Mouse (Mus musculus) hematopoietic stem cell, adult 5-6 weeks (primary cell): ENCODE results near the gene Cog4. TPM values are rescaled to one million over a fixed set of nuclear protein-coding genes. Genes with fewer than 3 reads are reported as not detected.

Experiments
- ATAC-seq, 2 experiments: fragments of 125-278 bp in 1 of 2; replicated peaks in 1 of 2; 2 replicates each; pipeline ENCODE4 v1.8.0; 2016 to 2017; ENCODE audit warnings: inconsistent platforms in 2 of 2, mild to moderate bottlenecking in 2 of 2, moderate number of reproducible peaks in 2 of 2, low read depth in 1 of 2, moderate TSS enrichment in 1 of 2; ENCODE audit not compliant: low FRiP score in 2 of 2, poor library complexity in 2 of 2, severe bottlenecking in 2 of 2, insufficient read depth in 1 of 2, low TSS enrichment in 1 of 2
- total RNA-seq: library from RNA; stranded (forward); fragments of 172-1452, 232-1000 nt; gene quantifications from 2 replicates; pipeline ENCODE4 v1.2.3, GENCODE M21; 2017

Cog4 gene
- 28.0 and 31.5 TPM in 2 replicates for total RNA-seq

DNA sequence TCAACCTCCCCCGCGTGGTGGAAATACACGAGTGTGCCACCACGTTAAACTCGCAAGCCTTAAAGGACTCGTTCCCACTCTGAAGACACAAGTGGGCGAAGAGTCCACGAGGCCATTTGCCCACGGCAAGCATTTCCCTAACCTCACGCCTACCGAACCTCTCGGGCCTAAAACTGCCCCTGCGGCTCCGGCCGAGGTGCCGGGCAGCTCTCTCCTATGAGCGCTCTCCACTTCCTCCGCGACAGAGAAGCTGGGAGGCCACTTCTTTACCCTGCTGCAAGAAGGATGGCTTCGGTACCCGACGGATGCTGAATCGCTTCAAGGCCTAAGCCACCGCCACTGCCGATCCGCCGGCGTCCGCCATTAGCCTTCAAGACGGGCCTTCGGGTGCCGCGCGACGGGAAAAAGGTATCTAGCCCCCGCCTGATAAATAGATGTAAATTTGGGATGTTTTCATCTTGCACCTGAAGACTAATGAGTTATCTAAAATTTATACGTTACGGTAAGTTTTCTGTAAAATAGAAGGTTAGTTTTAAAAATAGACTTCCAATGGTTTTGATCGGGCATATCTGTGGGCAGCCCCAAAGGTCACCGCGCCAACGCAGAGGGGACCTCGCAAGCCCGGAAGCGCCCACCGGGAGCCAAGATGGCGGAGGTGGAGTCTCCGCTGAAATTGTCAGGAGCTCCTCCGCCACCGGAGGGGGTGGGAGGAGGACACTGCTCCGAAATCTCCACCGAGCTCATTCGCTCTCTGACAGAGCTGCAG is at the start of gene Cog4, which contains the start of gene Sf3b3:
TSS of gene Cog4 (plus strand) at position 196 of the 766 bp plus-strand sequence.
TSS of gene Sf3b3 (minus strand) at position 383 of the 766 bp plus-strand sequence.
- ATAC-seq, result peak; percentile 90 to 92

DNA sequence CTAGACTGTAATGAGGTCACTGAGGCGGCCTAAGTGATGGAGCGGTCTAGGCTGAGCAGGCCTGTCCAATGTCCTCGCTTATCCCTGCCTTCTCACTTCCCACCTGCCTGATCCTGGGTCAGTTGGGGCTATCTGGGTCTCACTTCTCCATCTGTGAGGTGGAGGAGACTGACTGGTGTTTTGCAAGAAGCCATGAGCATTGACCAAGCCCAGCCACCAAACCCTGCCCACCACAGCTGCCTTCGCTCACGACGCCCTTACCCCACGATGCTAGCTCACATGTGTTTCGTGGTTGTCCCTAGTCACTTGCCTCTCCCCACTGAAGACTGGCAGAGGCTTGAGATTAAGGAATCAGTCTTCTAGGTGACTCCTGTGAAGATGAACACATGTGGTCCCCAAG is 49.3 kb upstream of the Cog4 start:
- ATAC-seq, result no peak

DNA sequence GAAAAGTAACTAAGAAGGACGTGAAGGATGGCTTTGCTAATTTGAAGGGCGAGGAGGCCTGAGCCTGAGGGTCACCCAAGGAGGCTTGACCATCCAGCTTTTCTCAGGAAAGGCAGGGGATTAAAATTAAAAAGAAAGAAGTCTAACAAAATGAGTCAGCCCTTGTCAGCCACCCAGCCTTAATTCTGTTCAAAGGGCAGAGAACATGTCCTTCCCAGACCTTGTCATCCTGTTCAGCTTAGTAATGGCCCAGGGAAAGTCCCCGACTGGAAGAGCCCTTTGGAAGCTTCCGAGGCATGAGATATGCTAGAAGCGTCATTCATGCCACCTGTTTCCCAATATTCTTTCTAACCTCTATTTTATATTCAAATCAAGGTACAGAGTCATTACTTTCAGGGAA is 43.4 kb upstream of the Cog4 start:
- no peak for ATAC-seq

DNA sequence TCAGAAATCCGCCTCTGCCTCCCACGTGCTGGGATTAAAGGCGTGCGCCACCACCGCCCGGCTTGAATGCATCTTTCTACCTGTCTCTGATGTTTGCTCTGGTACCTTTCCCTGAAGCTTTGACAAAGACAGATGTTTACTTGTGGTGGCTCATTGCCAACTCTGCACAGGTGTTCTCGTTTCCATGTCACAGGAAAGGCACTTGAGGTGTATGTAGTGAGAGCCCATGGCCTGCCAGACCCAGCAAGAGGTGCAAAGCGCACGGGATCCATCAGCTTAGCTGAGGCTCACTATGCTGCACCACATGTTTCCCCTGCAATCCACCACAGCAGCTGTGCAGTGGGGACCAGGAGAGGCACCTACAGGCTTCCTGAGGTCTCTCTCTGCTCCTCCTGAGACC is 42.5 kb upstream of the Cog4 start:
- no peak for ATAC-seq

DNA sequence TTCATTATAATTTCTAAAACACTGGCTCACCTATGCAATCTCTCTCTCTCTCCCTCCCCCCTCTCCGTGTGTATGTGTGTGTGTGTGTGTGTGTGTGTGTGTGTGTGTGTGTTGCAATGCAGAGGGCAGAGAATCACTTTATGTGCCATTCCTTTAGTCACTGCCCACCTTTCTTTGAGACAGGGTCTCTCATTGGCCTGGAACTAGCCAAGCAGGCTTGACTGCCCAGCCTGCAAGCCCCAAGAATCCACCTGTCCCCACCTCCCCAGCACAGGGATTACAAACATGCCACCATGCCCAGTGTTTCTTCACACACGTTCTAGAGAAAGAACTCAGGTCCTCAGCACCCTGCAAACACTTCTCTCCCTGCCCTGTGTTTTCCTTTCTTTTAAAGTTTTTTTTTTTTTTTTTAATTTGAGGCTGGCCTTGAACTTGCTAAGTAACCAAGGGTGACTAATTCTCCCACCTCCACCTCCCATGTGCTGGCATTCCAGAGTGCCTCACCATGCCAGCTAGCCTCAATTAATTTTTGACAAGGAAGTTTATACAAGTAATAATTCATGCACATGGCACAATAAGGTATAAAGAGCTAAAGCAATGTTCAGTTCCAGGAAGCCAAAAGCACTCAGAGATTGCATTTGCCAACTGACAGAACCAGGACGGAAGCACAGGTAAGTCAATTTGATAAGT is 41.4 kb upstream of the Cog4 start:
- no peak for ATAC-seq

DNA sequence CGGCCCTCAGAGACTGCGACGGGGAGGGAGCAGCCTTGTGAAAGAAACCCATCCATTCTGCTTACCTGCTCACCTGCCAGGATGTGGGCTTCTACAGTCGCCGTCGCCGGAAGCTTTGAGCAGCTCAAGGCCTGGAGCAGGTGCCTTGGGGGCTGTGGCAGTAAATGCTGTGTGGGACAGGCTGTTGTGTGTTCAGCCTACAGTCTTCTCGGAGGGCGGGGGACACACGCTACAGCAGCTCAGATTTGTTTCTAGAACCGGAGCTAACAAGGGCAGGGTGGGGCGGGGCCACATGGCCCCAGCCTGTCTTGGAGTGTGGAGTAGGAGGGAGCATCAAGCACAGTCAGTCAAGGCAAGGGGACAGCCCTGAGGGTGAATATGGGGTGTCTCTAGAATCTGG is 40.7 kb upstream of the Cog4 start, which contains the start of gene Il34:
TSS of gene Il34 (minus strand) at position 256 of the 400 bp plus-strand sequence.
- ATAC-seq, result no peak

DNA sequence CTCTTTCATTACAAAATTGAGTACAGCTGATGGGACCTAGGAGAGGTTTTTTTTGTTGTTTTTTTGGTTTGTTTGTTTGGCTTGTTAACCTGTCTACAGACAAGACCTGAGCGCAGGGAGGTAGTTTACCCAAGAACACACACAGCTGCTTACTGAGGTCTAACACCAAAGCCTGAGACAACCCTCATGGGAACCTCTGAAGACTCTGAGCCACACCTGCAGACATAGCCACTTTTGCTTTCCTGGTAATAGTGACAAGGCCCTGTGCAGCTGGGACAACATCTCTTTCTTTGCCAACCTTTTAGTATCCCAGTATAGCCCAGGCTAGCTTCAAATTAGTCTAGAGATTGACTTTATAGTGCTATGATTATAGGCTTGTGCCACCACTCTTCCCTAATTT is 40.3 kb upstream of the Cog4 start:
- no peak for ATAC-seq

DNA sequence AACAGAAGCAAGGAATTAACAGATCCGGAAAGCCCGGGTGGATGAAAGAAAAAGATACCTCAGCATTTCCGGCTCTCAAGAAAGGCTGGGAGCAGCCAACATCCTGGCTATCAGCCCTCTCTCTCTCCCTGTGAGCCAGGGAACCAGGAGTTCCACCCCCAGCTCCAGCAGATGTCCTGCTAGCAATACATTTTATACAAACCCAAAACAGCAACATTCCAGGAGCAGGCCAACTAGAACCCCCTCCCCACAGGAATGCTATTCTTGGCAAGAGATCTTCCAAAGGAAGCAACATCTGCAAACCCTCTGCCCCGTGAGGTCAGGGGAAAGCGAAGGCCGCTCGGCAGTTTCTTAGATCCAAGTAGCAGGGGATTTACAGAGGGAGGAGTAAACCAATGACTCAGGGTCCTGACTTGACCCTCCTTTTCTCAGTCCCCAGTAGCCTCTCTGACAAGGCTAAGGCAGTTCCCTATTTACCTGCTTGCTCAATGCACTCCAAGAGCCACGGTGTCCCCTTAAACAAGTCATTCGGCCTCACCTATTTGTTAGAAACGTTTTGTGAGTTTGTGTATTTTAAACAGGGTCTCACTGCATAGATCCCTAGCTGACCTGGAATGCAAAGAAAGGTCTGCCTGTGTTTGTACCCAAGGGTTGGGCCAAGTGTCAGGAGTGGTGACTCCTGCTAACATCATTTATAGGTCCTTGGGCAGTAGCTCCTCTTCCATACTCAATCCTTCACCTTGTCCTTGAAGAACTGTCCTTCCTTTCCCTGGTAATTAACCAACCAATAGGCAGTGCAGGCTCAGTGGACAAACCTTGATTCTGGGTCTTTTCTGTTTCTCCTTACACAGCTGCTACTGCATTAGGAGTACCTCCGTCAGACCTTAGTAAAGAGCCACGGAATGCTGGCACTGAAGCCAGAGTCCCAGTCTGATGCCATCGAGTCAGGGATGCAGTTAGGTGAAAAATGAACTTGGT is 37.6 kb upstream of the Cog4 start:
- ATAC-seq, result no peak

DNA sequence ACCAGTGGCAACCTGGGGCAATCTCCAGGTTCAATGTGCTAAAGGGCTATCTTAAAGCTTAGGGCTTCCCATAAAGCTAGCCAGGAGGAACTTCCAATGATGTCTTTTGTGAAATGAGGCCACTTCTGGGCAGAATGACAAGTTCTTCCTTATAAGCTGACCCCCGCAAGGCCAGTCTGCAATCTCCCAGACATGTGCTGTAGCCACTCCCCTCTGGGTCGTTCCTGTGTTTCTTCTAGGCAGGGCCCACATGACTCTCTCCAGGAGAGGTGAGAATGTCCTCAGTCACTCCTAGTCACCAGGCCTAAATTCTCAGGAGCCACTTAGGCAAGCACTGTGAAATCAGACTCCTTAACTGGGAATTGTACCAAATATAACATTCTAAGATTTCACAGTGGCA is 36.6 kb upstream of the Cog4 start:
- no peak for ATAC-seq

DNA sequence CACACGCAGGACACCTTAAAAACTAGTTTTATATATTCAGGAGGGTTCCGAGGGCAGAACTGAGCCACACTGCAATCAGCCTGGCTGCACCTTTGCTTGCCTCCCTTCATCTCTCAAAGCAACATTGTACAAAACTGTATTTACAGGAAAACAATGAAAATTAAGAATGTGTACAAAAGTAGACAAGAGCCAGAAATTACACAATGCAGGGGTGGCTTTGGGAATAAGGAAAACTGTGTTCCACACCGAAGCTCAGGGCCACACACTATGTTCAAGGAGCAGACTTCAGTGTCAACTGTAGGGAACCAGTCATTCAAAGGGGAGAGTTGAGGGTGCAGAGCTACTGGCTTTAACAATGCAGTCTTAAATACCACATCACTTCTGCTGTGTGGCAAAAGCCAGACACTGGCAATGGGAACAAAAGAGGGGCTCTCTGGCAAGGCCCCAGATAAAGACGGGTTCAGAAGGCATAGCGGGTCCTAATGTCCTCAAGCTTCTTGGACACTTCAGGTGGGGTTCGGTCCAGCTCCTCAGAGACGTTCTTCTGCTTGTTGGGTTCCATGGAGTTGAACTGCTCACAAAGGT is 35.8 kb upstream of the Cog4 start:
- no peak for ATAC-seq

DNA sequence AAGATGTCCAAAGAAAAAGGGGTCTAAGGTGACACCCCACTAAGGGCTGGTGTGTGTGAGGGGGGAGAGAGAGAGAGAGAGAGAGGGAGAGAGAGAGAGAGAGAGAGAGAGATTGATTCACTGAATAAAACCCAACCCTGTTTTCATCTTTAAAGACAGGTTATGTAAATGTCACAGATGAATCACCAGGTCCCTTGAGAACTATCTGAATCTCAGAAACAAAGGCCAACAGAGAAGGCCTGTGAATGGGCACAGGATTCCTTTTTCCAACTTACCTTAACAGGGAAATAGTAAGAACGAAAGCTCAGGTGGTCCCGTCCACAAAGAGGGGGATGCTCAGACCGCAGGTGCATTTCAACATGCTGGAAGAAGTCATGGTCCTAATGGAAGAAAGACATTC is 35.3 kb upstream of the Cog4 start:
- ATAC-seq, result no peak

DNA sequence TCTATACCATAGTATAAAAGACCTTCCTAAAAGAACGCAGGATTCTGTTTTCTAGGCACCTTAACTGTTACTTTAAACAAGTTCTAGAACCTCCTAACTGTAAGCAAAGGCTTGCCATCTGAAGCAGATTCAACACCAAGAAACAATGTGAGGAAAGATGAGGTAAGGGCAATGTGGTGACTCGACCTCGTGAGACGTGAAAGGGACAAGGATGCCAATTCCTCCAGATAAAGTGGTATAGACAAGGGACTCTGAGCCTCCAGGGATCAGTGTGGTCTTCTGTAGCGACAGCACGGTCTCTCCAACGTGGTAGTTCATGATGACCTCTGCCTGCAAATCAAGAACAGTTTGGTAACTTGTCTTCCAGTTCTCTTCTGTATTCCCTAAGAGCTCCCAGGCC is 34.6 kb upstream of the Cog4 start:
- no peak for ATAC-seq

DNA sequence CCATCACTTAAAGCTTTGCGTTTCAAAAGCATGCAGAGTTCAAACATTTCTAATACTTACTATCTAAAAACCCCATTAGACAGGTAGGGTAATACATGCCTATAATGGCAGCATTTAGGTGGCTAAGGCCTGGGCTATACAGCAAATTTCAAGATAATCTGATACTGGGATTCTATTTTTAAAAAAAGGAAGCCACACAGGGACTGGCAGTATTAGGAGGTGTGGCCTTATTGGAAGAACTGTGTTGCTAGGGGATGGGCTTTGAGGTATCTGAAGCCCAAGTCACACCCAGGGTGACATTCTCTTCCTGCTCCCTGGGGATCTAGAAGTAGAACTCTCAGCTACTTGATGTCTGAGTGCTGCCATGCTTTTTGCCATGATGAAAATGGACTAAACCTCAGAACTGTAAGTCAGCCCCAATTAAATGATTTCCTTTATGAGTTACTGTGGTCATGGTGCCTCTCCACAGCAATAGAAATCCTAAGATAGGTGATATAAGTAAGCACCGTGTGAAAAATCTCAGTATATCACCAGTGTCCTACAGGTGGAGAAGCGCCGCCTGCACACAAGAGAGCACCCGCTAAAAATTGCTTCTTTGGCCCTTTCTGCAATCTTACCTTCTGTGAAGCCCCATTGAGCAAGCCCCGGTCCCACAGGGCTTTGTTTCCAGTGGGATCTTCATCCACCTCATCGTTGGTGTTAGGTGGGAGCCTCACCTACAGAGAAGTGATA is 33.9 kb upstream of the Cog4 start:
- ATAC-seq, result no peak

DNA sequence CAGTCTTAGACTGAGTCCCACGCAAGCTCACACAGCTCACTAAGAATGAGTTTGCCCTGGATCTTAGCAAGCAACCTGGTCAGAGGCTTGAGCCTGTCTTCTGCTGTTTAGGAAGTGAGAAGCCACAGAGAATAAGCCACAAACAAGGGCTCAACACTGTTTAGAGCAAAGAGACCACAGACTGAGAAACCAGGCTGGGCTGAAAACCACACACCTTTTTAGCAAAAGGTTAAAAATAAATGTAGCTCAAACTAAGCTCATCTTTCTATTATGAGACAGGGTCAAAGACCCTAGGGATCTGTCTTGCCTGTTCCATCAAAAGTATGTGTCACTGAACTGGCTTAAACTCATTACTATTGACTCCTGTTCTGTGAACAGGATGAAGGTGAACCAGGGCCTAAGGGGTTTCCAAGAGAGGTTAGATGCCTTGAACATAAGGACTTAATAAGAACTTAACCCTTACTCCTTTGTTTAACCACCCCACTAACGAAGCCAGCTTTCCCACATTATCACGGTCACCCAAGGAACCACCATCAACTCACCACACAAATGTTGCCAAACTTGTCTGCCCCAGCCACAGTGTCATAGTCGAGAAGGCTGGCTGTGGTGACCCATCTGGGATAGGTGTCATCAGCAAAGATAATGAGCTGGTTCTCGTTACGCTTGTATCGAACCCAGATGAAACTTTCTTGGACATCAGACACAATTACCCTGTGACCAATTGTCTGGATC is 33.2 kb upstream of the Cog4 start:
- 0 out of 4 replicates have a peak, but pooled peaks have one; percentile 22 to 32 for ATAC-seq

DNA sequence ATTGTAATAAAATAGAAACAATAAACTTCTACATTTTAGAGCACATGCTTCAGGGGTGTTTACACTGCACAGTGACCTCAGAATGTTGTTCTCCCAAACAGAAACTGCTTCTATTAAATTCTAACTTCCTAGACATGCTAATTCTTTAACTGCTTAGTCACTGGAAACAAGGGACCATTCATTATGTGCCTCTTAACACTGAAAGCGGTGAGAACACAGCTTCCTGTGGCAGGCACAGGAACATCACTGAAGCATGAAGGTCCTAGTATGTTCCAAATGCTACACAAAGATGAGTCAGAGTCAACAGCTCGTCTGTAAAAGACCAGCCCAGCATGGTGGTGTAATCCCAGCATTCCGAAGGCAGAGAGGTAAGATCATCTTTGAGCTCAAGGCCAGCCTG is 31.1 kb upstream of the Cog4 start:
- ATAC-seq, result no peak

DNA sequence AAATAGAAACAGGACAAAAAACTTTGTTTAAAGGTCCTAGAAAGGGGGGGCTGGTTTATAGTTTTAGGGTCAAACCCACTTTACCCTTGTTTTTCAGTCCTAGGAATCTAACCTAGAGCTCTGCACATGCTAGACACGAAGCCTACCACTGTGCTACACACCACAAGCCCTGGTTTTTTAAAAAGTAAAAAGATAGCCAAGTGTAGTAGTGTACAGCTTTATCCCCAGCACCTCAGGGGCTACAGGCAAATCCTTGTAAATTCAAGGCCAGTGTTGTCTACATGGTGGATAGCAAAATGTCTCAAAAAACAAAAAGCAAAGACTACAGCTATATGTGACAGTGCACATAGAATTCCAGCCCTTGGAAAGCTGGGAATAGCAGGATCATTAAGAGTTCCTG is 29.4 kb upstream of the Cog4 start:
- no peak for ATAC-seq
